Mouse (Mus musculus): ENCODE results near the gene Snd1.

- TF ChIP-seq CTCF (IDR thresholded peaks at IDR 0.05; ENCODE audit: control insufficient read depth, insufficient read depth, insufficient read length) (no peak), MYOD1 (IDR thresholded peaks at IDR 0.05; ENCODE audit: control insufficient read depth, insufficient read length, low read depth) (no peak)
These were observed 229.7 kb downstream of the Snd1 start for GRCm38 (mm10) chr6:28704612-28705011.

All from C2C12 (cell line).